Mouse (Mus musculus): ENCODE results near the gene Ttll9. TPM values are rescaled to one million over a fixed set of nuclear protein-coding genes. Genes with fewer than 3 reads are reported as not detected.

Gene Ttll9
- total RNA-seq, 2 experiments from 2014 or later, result 0.79 to 1.5 TPM

GRCm38 (mm10) chr2:152948438-152949020 lies 13.8 kb upstream of the Ttll9 start:
- Histone ChIP-seq H3K27ac (no peak overlapping the region), H3K4me3 (no peak overlapping the region)
- DNase-seq (ENCODE audit: low spot score in 2 of 2), result no peak
- TF ChIP-seq CTCF (conservative IDR thresholded peaks at IDR 0.05), result no peak

DNA sequence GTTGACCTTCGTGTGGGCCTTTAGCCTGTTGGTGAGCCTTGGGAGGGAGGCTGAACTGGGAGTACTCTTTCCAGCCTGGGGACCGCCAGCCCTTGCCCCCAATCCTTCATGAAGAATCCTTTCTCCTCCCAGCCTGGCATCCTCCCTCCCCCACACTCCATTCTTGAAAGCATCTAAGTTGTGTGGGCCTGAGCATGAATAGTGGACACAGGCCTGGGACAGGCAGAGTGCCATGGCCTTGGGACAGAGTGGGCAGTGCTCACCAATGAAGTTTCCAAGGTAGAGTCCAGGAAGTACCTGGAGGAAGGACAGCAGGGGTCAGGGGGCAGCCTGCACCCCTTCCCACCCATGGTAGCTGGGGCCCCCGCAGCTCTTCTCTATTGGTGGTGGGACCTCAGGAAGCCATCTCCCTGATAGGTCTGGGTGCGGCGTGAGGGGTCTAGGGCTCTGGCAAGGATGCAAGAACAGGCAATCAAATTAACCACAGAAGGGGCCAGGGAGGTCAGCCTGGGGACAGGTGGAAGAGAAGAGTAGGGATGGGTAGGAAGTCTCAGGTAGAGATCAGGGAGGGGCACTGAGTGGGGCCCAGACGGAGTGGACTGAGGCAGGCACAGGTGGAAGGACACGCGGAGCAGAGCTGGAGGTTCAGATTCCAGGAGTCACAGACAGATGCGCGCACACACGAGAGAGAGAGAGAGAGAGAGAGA lies 11.8 kb upstream of the Ttll9 start:
- H3K4me3 ChIP-seq, result peak overlapping the region; percentile 80
- no peak for TF ChIP-seq CTCF (conservative IDR thresholded peaks at IDR 0.05)
- no peak overlapping the region for H3K27ac ChIP-seq
- DNase-seq (ENCODE audit: low spot score in 2 of 2), result no peak

- peak; percentile 43 to 56 for DNase-seq (ENCODE audit: low spot score in 2 of 2)
- peak; percentile 57 for TF ChIP-seq CTCF (conservative IDR thresholded peaks at IDR 0.05)
- peak within 1 kb of the TSS; percentile 92 for H3K27ac ChIP-seq
- H3K4me3 ChIP-seq, result peak within 1 kb of the TSS; percentile 80
These were observed 11.0 kb upstream of the Ttll9 start, which contains the start of gene Dusp15 for GRCm38 (mm10) chr2:152951065-152951849. Gene Dusp15, minus strand, starts transcription at chr2:152951698.

DNA sequence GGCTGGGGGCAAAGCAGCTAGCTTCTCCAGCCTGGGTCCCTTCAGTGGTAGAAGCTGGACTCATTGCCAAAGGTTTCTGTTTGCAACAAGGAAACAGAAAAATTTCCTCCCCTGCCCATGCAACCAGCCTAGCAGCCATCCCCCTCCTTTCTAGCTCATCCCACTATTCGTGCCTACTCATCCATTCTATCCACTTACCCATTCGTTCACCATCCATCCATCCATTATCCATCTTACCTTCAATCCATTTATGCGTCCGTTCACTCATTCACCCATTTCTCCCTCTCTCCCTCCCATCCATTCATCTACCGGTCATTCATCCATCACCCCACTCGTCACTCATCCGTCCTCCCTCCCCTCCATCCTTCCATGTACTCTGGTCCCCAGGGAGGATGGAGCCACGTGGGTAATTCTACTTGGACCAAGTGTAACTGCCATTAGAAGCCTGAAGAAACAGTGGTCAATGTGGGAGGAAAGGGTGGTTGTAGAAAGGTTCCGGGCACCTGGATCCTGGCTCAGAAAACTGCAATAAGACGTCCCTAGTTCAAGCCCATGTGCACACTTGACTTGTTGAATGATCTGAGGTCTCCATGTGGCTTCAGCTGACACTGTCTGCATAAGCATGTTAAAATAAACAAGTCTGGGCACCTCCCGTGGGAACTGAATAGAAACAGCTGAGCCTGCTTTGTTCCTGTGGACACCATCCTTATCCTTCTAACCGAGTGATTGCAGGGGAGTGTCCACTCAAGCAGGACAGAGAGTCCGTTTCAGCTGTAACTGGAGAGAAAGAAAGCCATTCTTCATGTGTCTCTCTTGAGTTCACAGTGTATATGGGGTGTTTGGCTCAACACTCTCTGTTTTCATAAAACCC lies 10.2 kb upstream of the Ttll9 start:
- H3K27ac ChIP-seq, result peak overlapping the region; percentile 92
- no peak for TF ChIP-seq CTCF (conservative IDR thresholded peaks at IDR 0.05)
- H3K4me3 ChIP-seq, result peak overlapping the region; percentile 80
- no peak for DNase-seq (ENCODE audit: low spot score in 2 of 2)

GRCm38 (mm10) chr2:152958116-152958515 lies 4.2 kb upstream of the Ttll9 start:
- no peak for DNase-seq (ENCODE audit: low spot score in 2 of 2)
- Histone ChIP-seq H3K27ac (no peak overlapping the region), H3K4me3 (no peak overlapping the region)
- no peak for TF ChIP-seq CTCF (conservative IDR thresholded peaks at IDR 0.05)

DNA sequence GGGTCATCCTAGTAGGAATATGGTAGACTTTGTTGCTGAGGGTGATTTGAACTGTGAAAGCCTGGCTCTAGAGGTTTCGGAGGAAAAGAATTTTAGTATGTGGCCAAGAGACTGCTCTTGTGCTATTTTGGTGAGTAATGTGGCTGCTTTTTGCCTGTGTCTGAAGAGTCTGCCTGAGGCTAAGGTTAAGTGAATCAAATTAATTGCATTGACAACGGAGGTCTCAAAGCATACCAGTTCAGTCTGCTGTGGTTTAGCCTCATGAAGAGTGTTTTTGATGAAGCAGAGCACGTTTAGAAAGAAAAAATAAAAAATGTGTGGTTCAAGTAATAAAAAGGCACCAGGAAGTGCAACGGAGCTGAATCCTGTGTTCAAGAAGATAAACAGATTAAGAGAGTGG lies 3.3 kb downstream of the Ttll9 start:
- no peak for TF ChIP-seq CTCF (conservative IDR thresholded peaks at IDR 0.05)
- Histone ChIP-seq H3K4me3 (no peak overlapping the region), H3K27ac (no peak overlapping the region)
- no peak for DNase-seq (ENCODE audit: low spot score in 2 of 2)

GRCm38 (mm10) chr2:152976991-152977390 lies 14.7 kb downstream of the Ttll9 start:
- DNase-seq (ENCODE audit: low spot score in 2 of 2), result no peak
- TF ChIP-seq CTCF (conservative IDR thresholded peaks at IDR 0.05), result no peak
- no peak overlapping the region for H3K27ac ChIP-seq

DNA sequence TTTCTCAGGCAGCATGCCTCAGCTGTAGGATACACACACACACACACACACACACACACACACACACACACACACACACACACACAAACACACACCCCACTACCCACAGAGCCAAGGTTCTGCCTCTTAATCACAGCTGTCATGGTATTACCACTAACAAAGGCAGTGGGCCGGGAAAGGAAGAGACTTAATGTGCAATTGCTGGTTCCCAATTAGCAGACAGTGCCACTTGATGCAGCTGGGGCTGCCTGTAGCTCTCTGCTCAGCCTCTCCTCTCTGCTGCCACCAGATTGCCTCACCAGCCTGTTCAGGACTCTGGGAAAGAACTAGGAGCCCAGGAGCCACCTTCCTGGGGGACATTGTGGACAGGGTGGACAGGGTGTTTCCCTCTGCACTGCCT lies 23.3 kb downstream of the Ttll9 start:
- H3K27ac ChIP-seq, result no peak overlapping the region
- peak; percentile 17 to 24 for DNase-seq (ENCODE audit: low spot score in 2 of 2)
- TF ChIP-seq CTCF (conservative IDR thresholded peaks at IDR 0.05), result no peak

More at GRCm38 (mm10) chr2:152976991-152977390, 14.7 kb downstream of the Ttll9 start:
- no peak overlapping the region for H3K4me3 ChIP-seq

DNA sequence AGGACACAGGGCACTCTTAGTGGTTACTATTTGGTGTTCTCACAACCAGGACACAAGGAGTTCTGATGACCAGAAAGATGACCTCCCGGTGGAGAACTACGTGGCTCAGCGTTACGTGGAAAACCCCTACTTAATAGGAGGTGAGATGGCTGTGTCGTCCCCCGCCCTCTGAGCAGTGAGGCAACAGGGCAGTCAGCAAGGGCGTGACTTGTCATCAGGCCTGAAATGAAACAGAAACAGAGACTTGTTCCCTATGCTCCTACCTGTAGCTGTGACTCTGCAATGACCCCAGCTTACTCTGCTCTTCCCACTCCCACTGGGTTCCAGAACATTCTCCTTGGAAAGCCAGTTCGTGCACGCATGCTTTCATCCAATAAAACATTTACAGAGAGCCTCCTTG lies 29.2 kb downstream of the Ttll9 start:
- no peak for TF ChIP-seq CTCF (conservative IDR thresholded peaks at IDR 0.05)
- H3K27ac ChIP-seq, result no peak overlapping the region
- no peak overlapping the region for H3K4me3 ChIP-seq
- no peak for DNase-seq (ENCODE audit: low spot score in 2 of 2)

More for the DNA sequence above, 23.3 kb downstream of the Ttll9 start:
- H3K4me3 ChIP-seq, result no peak overlapping the region

DNA sequence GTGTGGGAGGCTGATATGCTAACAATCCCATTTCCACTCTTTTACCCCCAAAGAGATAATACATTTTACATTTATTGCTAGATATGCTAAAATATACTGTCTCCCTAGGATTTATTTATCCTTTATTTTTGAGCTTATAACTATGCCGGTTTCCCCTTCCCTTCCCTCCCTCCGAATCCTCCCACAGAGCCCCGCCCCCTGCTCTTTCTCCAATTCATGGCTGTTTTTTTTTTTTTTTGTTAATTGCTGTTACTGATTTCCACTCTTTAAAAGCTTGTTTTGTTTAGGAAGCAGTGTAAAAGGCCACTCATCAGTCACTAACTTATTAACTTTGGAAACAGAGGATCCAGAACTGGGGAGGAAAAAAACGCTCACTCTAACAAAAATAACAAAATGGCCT lies 34.8 kb downstream of the Ttll9 start:
- DNase-seq (ENCODE audit: low spot score in 2 of 2), result no peak
- TF ChIP-seq CTCF (conservative IDR thresholded peaks at IDR 0.05), result no peak
- H3K27ac ChIP-seq, result no peak overlapping the region
- H3K4me3 ChIP-seq, result no peak overlapping the region

- TF ChIP-seq CTCF (conservative IDR thresholded peaks at IDR 0.05), result no peak
- DNase-seq (ENCODE audit: low spot score in 2 of 2), result no peak
- no peak overlapping the region for H3K4me3 ChIP-seq
- no peak overlapping the region for H3K27ac ChIP-seq
These were observed 40.4 kb downstream of the Ttll9 start for GRCm38 (mm10) chr2:153002492-153003248.
